Mouse (Mus musculus) lung, postnatal 25 days (tissue): ENCODE measurements at regions not wholly inside any gene's neighbourhood (a gene's known extent, or its start where the extent isn't known, plus 50 kb on each side); places are given as distances from the start of the nearest gene placed in this dataset.
"Not testable (repeated sequence)": the region's sequence is repeated elsewhere in the genome, so short reads cannot be mapped to it uniquely, and the experiment has no call there.

Experiments used
- DNase-seq: peaks from one replicate; pipeline ENCODE4 v3.0.0; 2022; ENCODE audit warnings: low spot score

- DNase-seq = no peak
These were observed 189.5 kb upstream of the Tmem45b start for GRCm38 (mm10) chr9:31653788-31654187.

DNA sequence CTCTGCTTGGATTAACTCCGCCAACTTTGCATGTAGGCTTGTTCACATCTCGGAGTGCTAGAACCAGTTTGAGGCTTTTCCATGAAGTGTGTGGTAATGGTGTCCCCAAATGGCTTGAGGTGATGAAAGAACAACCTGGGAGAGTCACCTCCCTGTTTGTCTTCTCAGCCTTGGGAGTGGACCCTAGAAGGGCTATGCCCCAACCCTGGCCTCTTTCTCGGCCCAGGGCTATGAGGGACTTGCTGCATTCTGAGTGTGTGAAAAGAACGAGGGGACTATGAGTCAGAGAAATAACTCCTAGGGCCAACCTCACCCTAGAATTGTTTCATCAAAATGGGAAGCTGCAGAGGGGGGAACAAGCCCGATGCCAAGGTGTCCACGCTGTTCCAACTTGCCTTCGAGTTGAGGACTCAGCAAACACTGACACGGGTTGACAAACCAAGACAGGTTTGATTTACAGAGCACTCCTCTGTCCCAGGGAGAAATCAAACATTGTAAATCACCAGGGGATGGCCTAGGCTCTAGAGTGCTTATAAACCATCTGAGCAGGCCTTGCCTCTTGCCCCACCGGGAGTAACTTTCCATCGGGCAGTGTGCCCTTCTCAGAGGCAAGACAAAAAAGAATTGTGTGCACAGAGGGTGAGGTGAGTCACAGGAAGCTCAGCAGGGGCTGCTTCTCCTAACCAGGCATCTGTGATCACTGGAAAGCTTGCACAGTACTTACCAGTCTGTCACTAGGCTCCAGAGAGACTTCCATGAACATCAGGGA is 186.3 kb upstream of the Tmem45b start:
- DNase-seq = no peak

DNA sequence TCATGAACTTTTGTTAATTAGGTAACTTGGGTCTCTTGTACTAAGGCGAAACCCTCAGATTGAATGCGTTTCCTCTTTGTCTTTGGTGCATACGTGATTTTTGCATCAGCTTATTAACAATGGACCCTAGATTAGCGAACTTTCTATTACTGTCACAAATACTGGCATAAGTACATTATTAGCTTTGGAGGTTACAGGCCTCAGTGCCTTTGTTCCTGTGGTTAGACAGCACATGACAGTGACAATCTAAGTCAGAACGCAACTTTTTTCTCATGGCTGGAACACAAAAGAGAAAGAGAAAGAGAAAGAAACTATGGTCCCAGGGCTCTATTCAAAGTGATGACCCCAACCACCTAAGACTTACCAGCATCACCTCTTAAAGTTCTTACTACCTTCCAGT is 184.8 kb upstream of the Tmem45b start:
- no peak for DNase-seq

- DNase-seq = no peak
These were observed 184.3 kb upstream of the Tmem45b start for GRCm38 (mm10) chr9:31648551-31648950.

DNA sequence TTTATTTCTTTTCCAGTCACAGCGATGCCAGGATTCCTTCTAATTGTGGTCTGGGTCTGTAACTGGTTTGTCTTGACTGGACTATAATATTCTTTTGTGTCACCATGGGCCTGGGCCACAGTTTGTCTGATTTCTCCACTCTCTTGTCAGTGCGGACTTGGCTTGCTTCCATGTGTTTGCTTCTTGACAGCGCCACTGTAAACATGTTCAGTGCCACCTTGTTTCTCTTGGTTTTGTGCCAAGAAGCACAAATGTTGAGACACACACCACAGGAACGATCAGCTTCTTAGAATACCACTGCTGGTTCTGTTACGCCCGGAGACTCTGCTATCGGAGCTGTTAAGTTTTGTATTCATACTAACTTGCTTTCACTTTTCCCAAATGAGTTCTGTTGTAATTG is 180.9 kb upstream of the Tmem45b start:
- DNase-seq = peak; percentile 34

- DNase-seq = no peak
These were observed 179.8 kb upstream of the Tmem45b start for GRCm38 (mm10) chr9:31644106-31644505.

GRCm38 (mm10) chr9:31642169-31642568 is 177.9 kb upstream of the Tmem45b start:
- no peak for DNase-seq

- no peak for DNase-seq
These were observed 164.0 kb upstream of the Tmem45b start for GRCm38 (mm10) chr9:31628291-31628690.

DNA sequence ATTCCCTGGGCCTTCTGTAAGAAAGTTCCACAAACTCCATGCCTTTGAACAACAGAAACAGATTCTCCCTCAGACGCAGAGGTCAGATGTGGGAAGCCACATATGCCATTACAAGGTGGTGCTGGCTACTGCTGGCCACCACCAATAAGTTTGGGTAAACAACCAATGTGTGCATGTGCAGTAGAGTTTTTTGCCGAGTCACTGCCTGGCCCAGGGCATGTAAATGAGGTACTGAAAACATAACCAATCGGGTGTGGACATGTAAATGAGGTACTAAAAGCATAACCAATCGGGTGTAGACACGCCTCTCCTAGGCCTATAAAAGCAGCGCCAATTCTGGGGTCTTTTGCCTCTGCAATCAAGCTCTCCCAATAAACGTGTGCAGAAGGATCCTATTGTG is 157.3 kb upstream of the Tmem45b start:
- DNase-seq = not testable (repeated sequence)

- DNase-seq = no peak
These were observed 155.1 kb upstream of the Tmem45b start for GRCm38 (mm10) chr9:31619344-31619743.

GRCm38 (mm10) chr9:31614250-31614945 is 150.1 kb upstream of the Tmem45b start:
- DNase-seq = peak; percentile 9

GRCm38 (mm10) chr9:31611036-31611695 is 146.9 kb upstream of the Tmem45b start:
- DNase-seq = no peak

GRCm38 (mm10) chr9:31610631-31611030 is 146.4 kb upstream of the Tmem45b start:
- DNase-seq = no peak

DNA sequence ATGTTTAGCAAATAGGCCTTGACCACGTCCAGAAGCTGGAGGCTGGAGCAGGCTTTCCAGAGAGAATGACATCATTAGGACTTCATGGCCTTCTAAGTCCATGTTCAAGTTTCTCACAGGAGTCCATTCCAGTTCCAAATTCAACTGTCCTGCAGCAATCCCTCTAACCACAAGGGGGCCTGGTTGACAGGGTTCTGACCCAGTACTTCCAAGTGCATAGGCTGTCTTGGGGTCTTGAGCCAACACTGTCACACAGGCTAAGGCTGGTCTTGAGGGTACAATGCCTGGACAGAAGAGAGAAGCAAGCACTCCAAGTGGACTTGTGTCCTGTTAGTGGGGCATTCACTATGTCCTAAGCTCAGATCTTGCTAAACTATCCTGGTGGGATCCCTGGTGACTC is 145.9 kb upstream of the Tmem45b start:
- peak; percentile 34 for DNase-seq

GRCm38 (mm10) chr9:31609731-31610130 is 145.5 kb upstream of the Tmem45b start:
- DNase-seq = no peak

DNA sequence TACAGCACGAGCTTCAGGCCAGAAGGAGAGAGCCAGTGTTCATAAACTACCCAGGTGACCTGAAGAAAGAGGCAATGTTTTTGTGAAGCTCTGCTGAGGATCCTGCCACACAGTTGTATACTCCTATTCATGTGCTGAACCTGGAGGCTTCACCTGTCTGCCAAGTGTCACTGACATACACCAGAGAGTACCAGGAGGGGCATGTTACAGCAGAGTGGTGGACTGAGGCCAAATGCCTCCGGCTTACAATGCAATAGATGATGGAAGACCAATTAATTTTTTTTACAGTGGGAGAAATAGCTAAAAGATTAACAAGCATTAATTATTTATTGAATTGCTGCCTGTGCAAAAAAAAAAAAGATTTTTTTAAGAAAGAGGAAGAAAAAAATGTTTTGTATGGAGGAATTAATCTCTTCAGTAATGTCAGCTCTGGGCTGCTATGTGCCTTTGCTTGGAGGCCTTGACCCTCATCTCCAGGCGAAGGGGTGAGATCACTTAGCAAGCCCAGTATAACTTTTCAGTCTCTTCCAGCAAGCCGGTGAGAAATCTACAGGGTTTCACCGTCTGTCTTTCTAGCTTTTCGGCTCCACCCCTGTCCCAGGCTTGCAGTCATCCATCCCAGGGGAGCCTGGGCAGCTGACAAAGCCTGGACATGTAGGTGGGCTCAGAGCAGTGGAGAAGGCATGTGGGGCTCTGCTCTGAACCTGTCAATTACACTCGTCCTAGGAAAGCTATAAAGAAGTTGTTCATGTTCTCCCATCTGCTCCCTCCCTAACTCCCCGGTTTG is 144.0 kb upstream of the Tmem45b start:
- DNase-seq = no peak

GRCm38 (mm10) chr9:31606936-31607335 is 142.7 kb upstream of the Tmem45b start:
- no peak for DNase-seq

DNA sequence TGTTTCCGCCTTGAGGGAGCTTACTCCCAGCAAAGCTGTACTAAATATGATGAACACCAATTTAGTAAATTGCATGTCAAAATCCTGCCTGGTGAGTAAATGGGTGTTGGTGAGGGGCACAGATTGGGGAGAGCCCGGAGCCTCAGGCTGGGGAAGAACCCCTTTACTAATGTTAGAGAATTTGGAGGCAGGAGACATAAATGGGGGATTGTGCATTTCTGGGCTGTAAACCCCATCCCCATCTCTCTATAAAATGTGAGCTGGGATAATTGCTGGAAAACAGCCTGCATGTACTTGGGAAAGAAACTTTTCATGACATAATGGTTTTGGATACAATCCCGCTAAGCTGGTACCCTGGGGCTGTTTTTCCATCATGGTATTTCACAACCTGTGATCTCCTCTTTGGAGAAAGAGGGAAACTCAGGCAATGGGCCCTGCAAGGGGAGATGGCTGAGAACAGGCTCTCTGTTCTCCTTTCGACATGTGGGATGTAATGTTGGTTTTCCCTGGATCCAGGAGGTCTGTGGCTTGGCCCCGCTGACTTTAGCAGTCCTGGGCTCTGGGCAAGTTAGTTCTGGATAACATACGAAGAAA is 140.3 kb upstream of the Tmem45b start:
- no peak for DNase-seq

DNA sequence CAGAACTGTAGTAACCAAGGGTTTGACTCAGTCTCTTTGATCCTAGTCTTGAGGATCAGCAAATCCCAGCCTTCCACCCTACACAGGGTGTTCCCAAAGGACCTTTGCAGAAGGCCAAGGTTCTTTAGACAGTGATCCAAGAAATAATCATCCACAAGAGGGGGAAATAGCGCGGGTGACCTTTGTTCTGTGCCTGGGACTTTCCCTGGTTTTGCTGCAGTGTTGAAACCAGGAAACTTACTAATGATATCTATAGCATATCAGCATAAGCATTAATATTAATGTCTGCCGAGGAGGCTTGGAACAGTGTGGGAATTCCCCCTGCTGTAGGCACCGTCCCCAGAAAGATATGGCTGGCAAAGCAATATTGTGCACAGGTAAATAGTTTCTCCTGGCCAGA is 138.4 kb upstream of the Tmem45b start:
- no peak for DNase-seq

DNA sequence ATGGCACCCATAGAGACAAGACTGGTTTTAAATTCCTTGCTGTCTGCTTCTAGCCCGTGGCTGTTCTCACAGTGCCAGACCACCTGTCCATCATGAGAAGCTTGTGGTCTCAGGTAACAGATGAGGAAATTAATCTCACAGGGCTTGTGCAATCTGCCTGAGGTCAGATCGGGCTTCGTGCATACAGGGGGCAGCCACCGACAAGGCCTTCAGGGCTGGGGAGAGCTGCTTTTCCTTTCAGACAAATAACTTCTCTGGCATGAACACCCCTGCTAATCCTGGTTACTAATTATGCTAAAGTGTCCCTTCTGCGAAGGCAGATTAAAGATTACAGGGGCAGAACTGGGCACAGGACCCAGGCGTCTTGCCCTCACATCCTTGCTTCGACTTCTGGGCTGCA is 130.8 kb upstream of the Tmem45b start:
- no peak for DNase-seq

DNA sequence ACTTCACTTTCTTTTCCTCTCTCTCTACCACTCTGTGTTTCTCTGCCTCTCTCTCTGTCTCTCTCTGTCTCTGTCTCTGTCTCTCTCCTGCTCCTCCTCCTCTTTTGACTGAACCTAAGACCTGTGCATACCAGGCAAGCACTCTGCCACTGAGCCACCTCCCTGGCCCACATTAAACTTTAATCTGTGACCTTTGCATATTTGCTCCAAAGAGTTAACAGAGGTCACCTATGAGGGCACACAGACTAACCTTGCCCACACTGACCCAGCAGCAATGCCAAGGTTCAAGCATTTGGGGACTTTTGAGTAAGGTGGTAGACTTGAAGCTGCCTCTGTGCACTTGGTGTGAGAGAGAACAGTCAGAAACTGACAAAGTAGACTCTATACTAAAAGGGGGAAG is 123.4 kb upstream of the Tmem45b start:
- no peak for DNase-seq

DNA sequence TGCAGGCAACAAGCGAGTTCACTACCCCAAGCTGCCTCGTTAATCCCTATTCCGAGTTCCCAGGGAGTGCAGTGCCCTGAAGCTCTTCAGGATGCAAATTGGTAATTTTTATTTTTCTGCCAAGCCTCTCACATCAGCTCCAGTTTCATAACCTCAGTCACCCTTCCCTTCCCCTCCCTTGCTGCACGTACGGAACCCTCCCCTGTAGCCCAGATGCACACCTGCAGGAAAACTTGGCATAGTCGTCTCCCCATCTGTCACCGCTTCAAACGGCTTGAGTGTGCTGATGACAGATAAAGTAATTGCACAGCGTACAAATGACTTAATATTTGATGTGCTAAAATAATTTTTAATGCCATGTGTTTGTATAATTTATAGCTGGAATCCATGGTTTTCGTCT is 119.7 kb upstream of the Tmem45b start:
- DNase-seq = no peak
